Mouse (Mus musculus): ENCODE results near the gene Fga.

- TF ChIP-seq EP300 (IDR thresholded peaks at IDR 0.05; ENCODE audit: low read depth): no peak
- no peak for TF ChIP-seq CTCF (IDR thresholded peaks at IDR 0.05; ENCODE audit: low read depth)
These were observed 43.0 kb downstream of the Fga start for GRCm38 (mm10) chr3:83068869-83069268.

Data from liver, embryonic 14.5 days (tissue).